Mouse (Mus musculus) left cerebral cortex, adult 8-10 months (tissue): ENCODE data around the gene Ino80. TPM values are rescaled to one million over a fixed set of nuclear protein-coding genes. Genes with fewer than 3 reads are reported as not detected.

Experiments used
- DNase-seq, 2 experiments: peaks; one replicate each; pipeline ENCODE4 v3.0.0; 2022; ENCODE audit warnings: low spot score in 2 of 2
- total RNA-seq, 4 experiments: library from RNA; stranded (reverse); gene quantifications; 2 replicates each; pipeline ENCODE4 v1.2.4; 2022

Gene Ino80
- total RNA-seq, 4 experiments from 2014 or later, result 21.1 to 24.9 (median 23.3) TPM

DNA sequence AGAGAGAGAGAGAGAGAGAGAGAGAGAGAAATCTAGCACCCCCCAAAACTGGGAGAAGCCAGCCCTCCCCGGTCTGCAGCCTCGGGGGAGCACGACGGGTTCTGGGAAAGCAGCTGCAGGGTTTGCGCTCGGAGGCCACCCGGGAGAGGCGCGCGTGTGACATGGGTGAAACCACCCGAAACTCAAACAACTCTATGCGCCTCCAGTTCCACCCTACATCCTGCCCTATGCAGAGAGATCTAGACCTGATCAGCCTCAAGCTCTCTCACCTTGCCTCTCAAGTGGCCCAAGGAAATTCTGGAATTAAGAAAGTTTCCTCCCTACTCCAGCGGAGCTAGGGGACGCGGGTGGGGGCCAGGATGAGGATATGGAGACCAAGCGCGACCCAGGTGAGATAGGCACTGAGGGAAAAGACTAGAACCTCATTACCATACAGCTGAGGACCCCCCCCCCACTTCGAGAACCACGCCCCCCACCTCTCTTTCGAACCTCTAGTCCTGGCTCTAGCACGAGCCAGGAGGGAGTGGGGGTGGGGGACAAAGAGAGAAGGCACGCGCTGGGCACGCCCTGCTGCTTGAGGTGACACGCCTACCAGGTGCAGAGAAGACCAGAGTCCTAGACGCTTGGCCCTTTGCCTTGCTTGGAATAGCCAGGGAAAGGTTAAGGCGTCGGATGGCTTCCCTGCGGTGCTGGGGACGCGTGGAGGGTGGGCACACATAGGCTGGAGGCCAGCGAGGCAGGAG, 152.7 kb downstream of the Ino80 start:
- no peak for DNase-seq

- no peak for DNase-seq
Observed at GRCm38 (mm10) chr2:119323866-119324575, 153.5 kb downstream of the Ino80 start.

Other genes with a start within 250 kb of the Ino80 start
- gene Ppp1r14d, start 247.8 kb downstream of the Ino80 start, total RNA-seq, result not detected
- 1 to 10 TPM; 2.0 to 3.7 (median 3.2) TPM for gene Spint1, start 240.3 kb downstream of the Ino80 start, total RNA-seq
- 10 to 100 TPM; 11.1 to 12.5 (median 11.7) TPM for gene Rhov, start 206.4 kb downstream of the Ino80 start, total RNA-seq
- 10 to 100 TPM; 46.8 to 52.2 (median 49.4) TPM for gene Vps18, start 188.9 kb downstream of the Ino80 start, total RNA-seq
- gene Dll4, start 151.9 kb downstream of the Ino80 start, total RNA-seq, result 1 to 10 TPM; 2.0 to 3.9 (median 3.0) TPM
- 10 to 100 TPM in 1 of 4 experiments, 1 to 10 TPM in 3; 6.9 to 10.9 (median 8.1) TPM for gene Chac1, start 126.5 kb downstream of the Ino80 start, total RNA-seq
- 1 to 10 TPM in 2 of 4 experiments, under 1 TPM in 2; 0.59 to 1.9 (median 1.00) TPM for gene Exd1, start 69.9 kb upstream of the Ino80 start, total RNA-seq
- 100 to 1,000 TPM; 161 to 184 (median 175) TPM for gene Chp1, start 70.0 kb upstream of the Ino80 start, total RNA-seq
- gene Nusap1, start 140.6 kb upstream of the Ino80 start, total RNA-seq, result 1 to 10 TPM in 1 of 4 experiments, under 1 TPM in 3; 0.46 to 1.6 (median 0.56) TPM
- 1 to 10 TPM in 3 of 4 experiments, under 1 TPM in 1; 0.70 to 2.0 (median 1.1) TPM for gene Oip5, start 140.8 kb upstream of the Ino80 start, total RNA-seq
- 10 to 100 TPM; 28.7 to 31.9 (median 29.8) TPM for gene Ndufaf1, start 185.1 kb upstream of the Ino80 start, total RNA-seq
- 10 to 100 TPM; 54.9 to 58.7 (median 55.9) TPM for gene Rtf1, start 197.4 kb upstream of the Ino80 start, total RNA-seq